Mouse (Mus musculus) spleen, adult 2 months (tissue): Measurements from ENCODE around the gene Setd1b. TPM values are rescaled to one million over a fixed set of nuclear protein-coding genes. Genes with fewer than 3 reads are reported as not detected.

Source experiments
- DNase-seq, 2 experiments: peaks; one replicate each; pipeline versions ENCODE4 v3.0.0 to v3.0.0-alpha.2; 2012 to 2021; ENCODE audit warnings: low spot score in 2 of 2, low read depth in 1 of 2
- H3K27ac ChIP-seq: fragments of 200-500 bp; 2 replicates; pipeline ENCODE4 v1.5.1; 2012; ENCODE audit warnings: low read length, inconsistent platforms; ENCODE audit not compliant: insufficient read depth
- H3K27me3 ChIP-seq: fragments of 200-500 bp; 2 replicates; pipeline ENCODE4 v1.6.1; 2012; ENCODE audit warnings: mild to moderate bottlenecking, moderate library complexity, low read length, inconsistent platforms; ENCODE audit not compliant: control insufficient read depth, insufficient read depth
- H3K36me3 ChIP-seq: fragments of 200-500 bp; 2 replicates; pipeline ENCODE4 v1.6.1; 2012; ENCODE audit warnings: mild to moderate bottlenecking, low read length, inconsistent platforms; ENCODE audit not compliant: control insufficient read depth, insufficient read depth
- H3K4me1 ChIP-seq: fragments of 200-500 bp; 2 replicates; pipeline ENCODE4 v1.6.1; 2011; ENCODE audit warnings: inconsistent platforms; ENCODE audit not compliant: control insufficient read depth, insufficient read depth, insufficient read length
- H3K4me3 ChIP-seq: fragments of 200-500 bp; 2 replicates; pipeline ENCODE4 v1.5.1; 2011; ENCODE audit warnings: mild to moderate bottlenecking, inconsistent platforms; ENCODE audit not compliant: insufficient read depth, insufficient read length; ENCODE audit errors: extremely low read depth
- CTCF ChIP-seq: fragments of 200-500 bp; IDR thresholded peaks from 2 replicates; pipeline ENCODE4 v1.5.1; 2011; ENCODE audit warnings: mild to moderate bottlenecking, inconsistent platforms; ENCODE audit not compliant: insufficient read depth, insufficient read length, insufficient replicate concordance; ENCODE audit errors: extremely low read depth
- POLR2A ChIP-seq: fragments of 200-500 bp; IDR thresholded peaks from 2 replicates; pipeline ENCODE4 v1.6.1; 2011; ENCODE audit warnings: low read depth, low read length, inconsistent platforms
- WGBS: fragments of 180-500 bp; shearing (Covaris S2); methylation state at CpG from one replicate; pipeline ENCODE4 v1.1.7; 2018; 5-methylcytosine and 5-hydroxymethylcytosine counted together
- polyA plus RNA-seq: library from polyadenylated mRNA; depleted of rRNA; stranded (reverse); fragments of >200 nt; gene quantifications from 2 replicates; pipeline ENCODE4 v1.2.3, GENCODE M21; 2012

Gene Setd1b
- polyA plus RNA-seq, 1 experiment: 20.5 TPM

GRCm38 (mm10) chr5:123143971-123144745 is 2.2 kb downstream of the Setd1b start:
- peak overlapping the region; percentile 17; the same call in 1 of the 2 replicates for H3K27ac ChIP-seq
- H3K36me3 ChIP-seq: peaks cover 25% of the 10 kb centered on the region
- H3K4me3 ChIP-seq: peak overlapping the region; percentile 47
- no peaks in the 10 kb centered on the region for H3K27me3 ChIP-seq
- TF ChIP-seq CTCF: no peak
- WGBS: 10% methylated on average over 17 of the region's 17 CpGs
- peaks cover 12% of the 10 kb centered on the region; the same call in 1 of the 2 replicates for H3K4me1 ChIP-seq
- no peak for DNase-seq

GRCm38 (mm10) chr5:123144746-123145590 is 3.0 kb downstream of the Setd1b start:
- DNase-seq: no peak
- no peak overlapping the region for H3K27ac ChIP-seq
- H3K4me1 ChIP-seq: peaks cover 17% of the 10 kb centered on the region; the same call in 1 of the 2 replicates
- TF ChIP-seq POLR2A (no peak), CTCF (no peak)
- H3K27me3 ChIP-seq: no peaks in the 10 kb centered on the region
- 41% methylated on average over 20 of the region's 20 CpGs for WGBS
- peak overlapping the region; percentile 47; the same call in 1 of the 2 replicates for H3K4me3 ChIP-seq
- peaks cover 25% of the 10 kb centered on the region for H3K36me3 ChIP-seq

GRCm38 (mm10) chr5:123146357-123146756 is 4.4 kb downstream of the Setd1b start:
- 95% methylated on average over 11 of the region's 11 CpGs for WGBS
- Histone ChIP-seq H3K36me3 (peaks cover 25% of the 10 kb centered on the region), H3K27ac (no peak overlapping the region), H3K4me1 (peaks cover 23% of the 10 kb centered on the region; the same call in 1 of the 2 replicates), H3K27me3 (no peaks in the 10 kb centered on the region), H3K4me3 (no peak overlapping the region)
- no peak for DNase-seq
- no peak for TF ChIP-seq POLR2A
- TF ChIP-seq CTCF: no peak

GRCm38 (mm10) chr5:123147569-123147968 is 5.6 kb downstream of the Setd1b start:
- peaks cover 34% of the 10 kb centered on the region for H3K36me3 ChIP-seq
- no peak for DNase-seq

GRCm38 (mm10) chr5:123148073-123148722 is 6.2 kb downstream of the Setd1b start:
- peaks cover 35% of the 10 kb centered on the region for H3K36me3 ChIP-seq
- DNase-seq: no peak
- H3K4me1 ChIP-seq: peaks cover 31% of the 10 kb centered on the region; the same call in 1 of the 2 replicates
- H3K4me3 ChIP-seq: no peak overlapping the region
- TF ChIP-seq CTCF (no peak), POLR2A (no peak)
- no peaks in the 10 kb centered on the region for H3K27me3 ChIP-seq
- no peak overlapping the region for H3K27ac ChIP-seq
- WGBS: 91% methylated on average over 24 of the region's 25 CpGs

More at GRCm38 (mm10) chr5:123147569-123147968, 5.6 kb downstream of the Setd1b start:
- Histone ChIP-seq H3K27ac (no peak overlapping the region), H3K4me3 (no peak overlapping the region), H3K27me3 (no peaks in the 10 kb centered on the region), H3K4me1 (peaks cover 31% of the 10 kb centered on the region; the same call in 1 of the 2 replicates)
- TF ChIP-seq POLR2A (no peak), CTCF (no peak)
- WGBS: 92% methylated on average over 17 of the region's 17 CpGs
